In the genomic region with DNA sequence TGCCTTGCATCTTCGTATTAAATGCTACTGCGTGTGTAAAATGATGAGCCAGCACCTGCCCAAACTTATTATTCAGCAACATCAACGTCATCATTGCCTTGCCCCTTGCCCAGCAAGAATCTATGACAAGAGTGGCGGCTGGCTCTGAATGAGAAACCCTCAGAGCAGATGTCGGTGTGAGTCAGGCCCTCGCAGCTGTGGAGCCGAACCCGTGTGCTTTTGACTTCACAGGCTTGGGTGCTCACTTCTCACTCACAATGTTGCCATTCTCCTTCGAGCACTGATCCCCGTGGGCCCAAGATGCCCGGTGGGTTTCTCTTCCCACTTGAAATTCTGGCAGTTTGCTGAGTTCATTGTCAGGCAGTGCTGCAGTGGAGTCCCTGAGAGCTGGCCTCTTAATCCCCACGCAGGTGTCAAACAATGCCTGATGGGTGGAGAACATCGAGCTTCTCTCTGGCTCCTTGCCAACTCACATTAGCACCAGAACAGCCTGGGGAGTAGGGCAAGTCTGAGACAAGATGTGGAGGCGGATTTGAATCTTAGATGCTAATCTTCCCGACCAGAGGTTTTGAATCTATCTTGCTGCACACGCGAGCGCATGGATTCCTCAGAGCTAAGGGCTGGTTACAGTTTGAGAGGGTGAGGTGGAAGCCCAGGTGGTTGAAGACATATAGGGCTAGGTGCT, we compare ENCODE assay signal across 11 mouse cellular contexts.
DNase-seq lines count a peak whose midpoint lies in the region; ATAC-seq and TF ChIP-seq lines count a peak whose summit lies in the region.
"Had no signal": no experiment of that assay in that cellular context is flagged by ENCODE, and none has a peak within 500 bp of the region (broad histone marks: within the 10 kb centered on the region; RNA-seq: fewer than 3 reads in every experiment).

No protein-coding gene starts in this region.

- peak; percentile 10 to 16 for DNase-seq in layer of hippocampus, adult 2 months (ENCODE audit: low spot score in 2 of 2)
- no peak for DNase-seq in layer of hippocampus, adult 9-10 months (ENCODE audit: low spot score)
- peak; percentile 73 for DNase-seq in brain, adult 2 months (ENCODE audit: low read depth, low spot score)
- no peak for DNase-seq in kidney, postnatal 25 days
- DNase-seq in stomach, postnatal 0 days (ENCODE audit: low spot score) = no peak
- DNase-seq: adrenal gland, postnatal 36 days had no signal

- H3K4me3 ChIP-seq in layer of hippocampus, adult 2 months = no peak overlapping the region
- H3K4me3 ChIP-seq in forebrain, embryonic 13.5 days = no peak overlapping the region
- H3K4me3 ChIP-seq in midbrain, embryonic 13.5 days (replicated peaks) = no peak overlapping the region
- H3K4me3 ChIP-seq in stomach, postnatal 0 days (ENCODE audit: low read depth, low read length) = no peak overlapping the region

- H3K9ac ChIP-seq in forebrain, embryonic 13.5 days = no peak overlapping the region
- no peak overlapping the region for H3K9ac ChIP-seq in midbrain, embryonic 13.5 days (replicated peaks)
- H3K9ac ChIP-seq in stomach, postnatal 0 days (ENCODE audit: low read length) = no peak overlapping the region
- H3K9ac ChIP-seq: liver, embryonic 14.5 days had no signal

- H3K9me3 ChIP-seq in forebrain, embryonic 13.5 days (replicated peaks) = peaks cover 19% of the 10 kb centered on the region
- H3K9me3 ChIP-seq in midbrain, embryonic 13.5 days = peaks cover 16% of the 10 kb centered on the region
- no peaks in the 10 kb centered on the region for H3K9me3 ChIP-seq in stomach, postnatal 0 days (ENCODE audit: control insufficient read depth, low read length)

- H3K4me2 ChIP-seq in forebrain, embryonic 13.5 days = peak overlapping the region; percentile 5; the same call in 1 of the 2 replicates
- no peak overlapping the region for H3K4me2 ChIP-seq in midbrain, embryonic 13.5 days (replicated peaks)
- H3K4me2 ChIP-seq in stomach, postnatal 0 days (replicated peaks; ENCODE audit: low read depth) = no peak overlapping the region

- no peak overlapping the region for H3K27ac ChIP-seq in layer of hippocampus, adult 2 months
- 0 out of 2 replicates have a peak overlapping the region, but pooled peaks have one; percentile 12 for H3K27ac ChIP-seq in forebrain, embryonic 13.5 days
- no peak overlapping the region for H3K27ac ChIP-seq in midbrain, embryonic 13.5 days
- no peak overlapping the region for H3K27ac ChIP-seq in stomach, postnatal 0 days (replicated peaks)
- H3K27ac ChIP-seq: kidney, postnatal 0 days; liver, embryonic 14.5 days had no signal

- TF ChIP-seq CTCF in layer of hippocampus, adult 2 months (conservative IDR thresholded peaks at IDR 0.05) = no peak
- TF ChIP-seq CTCF in stomach, postnatal 0 days (IDR thresholded peaks at IDR 0.05; ENCODE audit: low read depth) = no peak

- TF ChIP-seq EP300 in stomach, postnatal 0 days (optimal IDR thresholded peaks at IDR 0.05) = no peak

- H3K27me3 ChIP-seq in forebrain, embryonic 13.5 days = no peaks in the 10 kb centered on the region
- no peaks in the 10 kb centered on the region for H3K27me3 ChIP-seq in midbrain, embryonic 13.5 days
- H3K27me3 ChIP-seq in stomach, postnatal 0 days (ENCODE audit: control insufficient read depth, insufficient read depth, low read length) = no peaks in the 10 kb centered on the region

- 0 out of 2 replicates have a peak, but pooled peaks cover 2% of the 10 kb centered on the region for H3K36me3 ChIP-seq in forebrain, embryonic 13.5 days (ENCODE audit: poor library complexity, severe bottlenecking)
- no peaks in the 10 kb centered on the region for H3K36me3 ChIP-seq in midbrain, embryonic 13.5 days
- H3K36me3 ChIP-seq in stomach, postnatal 0 days (ENCODE audit: control insufficient read depth, insufficient read depth, low read length) = no peaks in the 10 kb centered on the region

- H3K4me1 ChIP-seq in forebrain, embryonic 13.5 days = peaks cover 11% of the 10 kb centered on the region
- H3K4me1 ChIP-seq in midbrain, embryonic 13.5 days (replicated peaks) = peaks cover 8% of the 10 kb centered on the region
- H3K4me1 ChIP-seq in stomach, postnatal 0 days (replicated peaks; ENCODE audit: control insufficient read depth, insufficient read depth) = no peaks in the 10 kb centered on the region

- WGBS in forebrain, embryonic 13.5 days = 39% methylated on average over 18 of the region's 18 CpGs
- 38% methylated on average over 18 of the region's 18 CpGs for WGBS in midbrain, embryonic 13.5 days
- 54% methylated on average over 18 of the region's 18 CpGs for WGBS in stomach, postnatal 0 days

- ATAC-seq in forebrain, embryonic 13.5 days = peak; percentile 71
- ATAC-seq in midbrain, embryonic 13.5 days = peak; percentile 50
- no peak for ATAC-seq in stomach, postnatal 0 days (ENCODE audit: low FRiP score, low TSS enrichment)
- ATAC-seq in inflammation-experienced regulatory T-cells, adult 6 months = no peak

Comparison
In these comparisons a context has a peak if more than half of its experiments do, and no peak if none do; other contexts are left out.
1. DNase-seq: peak in layer of hippocampus, adult 2 months (2 of 2) and brain, adult 2 months (single experiment); none in layer of hippocampus, adult 9-10 months (single experiment), kidney, postnatal 25 days (0 of 2) and stomach, postnatal 0 days (single experiment).
2. ATAC-seq: peak in forebrain, embryonic 13.5 days (single experiment) and midbrain, embryonic 13.5 days (single experiment); none in stomach, postnatal 0 days (single experiment) and inflammation-experienced regulatory T-cells, adult 6 months (single experiment).